Mouse (Mus musculus): Measurements from ENCODE around the gene Ewsr1. TPM values are rescaled to one million over a fixed set of nuclear protein-coding genes. Genes with fewer than 3 reads are reported as not detected.

Gene Ewsr1
- polyA plus RNA-seq, 2 experiments = 357 to 828 TPM

DNA sequence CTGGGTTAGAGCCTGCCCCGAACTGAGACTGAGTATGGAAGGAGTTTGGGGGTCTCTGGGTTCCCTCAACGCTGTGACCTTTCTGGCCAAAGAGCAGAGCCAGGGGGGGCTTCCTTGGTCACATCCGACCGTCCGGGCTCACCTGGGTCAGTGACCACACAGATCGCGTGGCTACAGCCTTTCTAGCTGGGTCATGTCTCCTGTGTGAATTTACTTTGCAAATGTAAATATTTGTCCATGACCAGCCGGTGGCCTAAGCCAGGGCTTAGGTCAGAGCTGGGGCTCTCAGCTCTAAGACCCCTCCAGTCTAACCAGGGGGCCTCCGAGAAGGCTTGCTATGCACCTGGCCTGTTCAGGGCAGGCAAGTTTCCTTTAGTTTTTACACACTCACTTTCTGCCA is 40.3 kb upstream of the Ewsr1 start:
- H3K27me3 ChIP-seq (ENCODE audit: control insufficient read depth, insufficient read depth, low read length) = no peaks in the 10 kb centered on the region
- H3K27ac ChIP-seq (replicated peaks; ENCODE audit: low read depth, low read length) = no peak overlapping the region
- DNase-seq (ENCODE audit: low spot score) (no peak), ATAC-seq (ENCODE audit: low FRiP score, low read depth) (no peak)
- WGBS = 88% methylated on average over 9 of the region's 9 CpGs
- TF ChIP-seq POLR2A (IDR thresholded peaks at IDR 0.05; ENCODE audit: borderline replicate concordance, extremely low read depth, insufficient read depth, insufficient read length) = no peak
- no peak overlapping the region for H3K9ac ChIP-seq (ENCODE audit: low read depth, low read length, severe bottlenecking)
- no peaks in the 10 kb centered on the region for H3K36me3 ChIP-seq (ENCODE audit: control insufficient read depth, insufficient read depth, low read length)
- peaks cover 11% of the 10 kb centered on the region for H3K4me1 ChIP-seq (ENCODE audit: control insufficient read depth, insufficient read depth, low read length)
- H3K9me3 ChIP-seq (ENCODE audit: control insufficient read depth, low read length) = no peaks in the 10 kb centered on the region
- no peak overlapping the region for H3K4me3 ChIP-seq (replicated peaks; ENCODE audit: low read length)
- no peak overlapping the region for H3K4me2 ChIP-seq (replicated peaks; ENCODE audit: low read depth, low read length, severe bottlenecking)

DNA sequence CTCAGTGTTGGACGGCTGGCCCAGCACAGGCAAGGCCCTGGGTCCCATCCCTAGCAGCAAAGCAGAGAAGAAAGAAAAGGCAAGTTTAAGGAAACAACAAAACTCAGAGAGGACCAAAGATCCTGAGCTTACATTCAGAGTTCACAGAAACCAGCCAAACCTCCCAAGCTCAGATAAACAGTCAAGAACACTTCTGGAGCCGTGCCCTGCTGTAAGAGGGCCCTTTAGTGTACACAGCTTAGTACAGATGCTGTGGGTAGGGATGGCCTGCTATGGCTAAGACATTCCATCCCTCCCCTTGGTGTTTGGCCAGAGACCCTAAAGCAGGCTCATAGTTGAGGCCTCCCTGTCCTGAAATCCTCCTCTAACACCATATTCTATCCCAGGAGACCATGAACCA is 39.6 kb upstream of the Ewsr1 start:
- H3K4me2 ChIP-seq (replicated peaks; ENCODE audit: low read depth, low read length, severe bottlenecking) = no peak overlapping the region
- H3K36me3 ChIP-seq (ENCODE audit: control insufficient read depth, insufficient read depth, low read length) = no peaks in the 10 kb centered on the region
- H3K9ac ChIP-seq (ENCODE audit: low read depth, low read length, severe bottlenecking) = no peak overlapping the region
- no peaks in the 10 kb centered on the region for H3K9me3 ChIP-seq (ENCODE audit: control insufficient read depth, low read length)
- ATAC-seq (ENCODE audit: low FRiP score, low read depth) (no peak), DNase-seq (ENCODE audit: low spot score) (no peak)
- peaks cover 11% of the 10 kb centered on the region for H3K4me1 ChIP-seq (ENCODE audit: control insufficient read depth, insufficient read depth, low read length)
- no peak overlapping the region for H3K27ac ChIP-seq (replicated peaks; ENCODE audit: low read depth, low read length)
- no peaks in the 10 kb centered on the region for H3K27me3 ChIP-seq (ENCODE audit: control insufficient read depth, insufficient read depth, low read length)
- WGBS = 82% methylated on average over 2 of the region's 2 CpGs
- no peak for TF ChIP-seq POLR2A (IDR thresholded peaks at IDR 0.05; ENCODE audit: borderline replicate concordance, extremely low read depth, insufficient read depth, insufficient read length)
- H3K4me3 ChIP-seq (replicated peaks; ENCODE audit: low read length) = no peak overlapping the region

DNA sequence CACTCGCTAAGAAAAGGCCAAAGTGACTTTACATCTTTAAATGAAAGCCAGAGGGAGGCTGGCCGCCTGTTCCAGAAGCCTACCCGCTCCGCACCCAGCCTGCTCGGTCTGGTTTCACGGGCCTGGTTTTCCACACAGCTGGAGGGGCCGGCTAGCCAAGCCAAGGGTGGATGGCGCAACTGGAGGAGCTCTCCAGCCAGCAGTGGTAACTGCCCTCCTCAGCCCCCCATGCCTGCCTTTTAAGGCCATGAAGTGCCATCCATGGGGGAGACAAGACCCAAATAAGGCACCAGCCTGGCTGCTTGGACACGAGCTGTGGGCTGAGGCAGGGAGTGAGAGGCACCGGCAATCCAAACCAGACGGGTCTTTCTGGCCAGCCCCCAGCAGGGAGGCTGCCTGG is 36.8 kb upstream of the Ewsr1 start:
- peak overlapping the region; percentile 31; the same call in 1 of the 2 replicates for H3K9ac ChIP-seq (ENCODE audit: low read depth, low read length, severe bottlenecking)
- H3K4me3 ChIP-seq (replicated peaks; ENCODE audit: low read length) = no peak overlapping the region
- DNase-seq (ENCODE audit: low spot score) = no peak
- WGBS = 54% methylated on average over 11 of the region's 11 CpGs
- peaks cover 8% of the 10 kb centered on the region for H3K4me1 ChIP-seq (ENCODE audit: control insufficient read depth, insufficient read depth, low read length)
- no peak overlapping the region for H3K4me2 ChIP-seq (replicated peaks; ENCODE audit: low read depth, low read length, severe bottlenecking)
- H3K27ac ChIP-seq (replicated peaks; ENCODE audit: low read depth, low read length) = peak overlapping the region; percentile 48; the same call in 1 of the 2 replicates
- TF ChIP-seq POLR2A (IDR thresholded peaks at IDR 0.05; ENCODE audit: borderline replicate concordance, extremely low read depth, insufficient read depth, insufficient read length) = no peak
- H3K27me3 ChIP-seq (ENCODE audit: control insufficient read depth, insufficient read depth, low read length) = no peaks in the 10 kb centered on the region
- H3K9me3 ChIP-seq (ENCODE audit: control insufficient read depth, low read length) = no peaks in the 10 kb centered on the region
- ATAC-seq (ENCODE audit: low FRiP score, low read depth) = no peak
- H3K36me3 ChIP-seq (ENCODE audit: control insufficient read depth, insufficient read depth, low read length) = no peaks in the 10 kb centered on the region

DNA sequence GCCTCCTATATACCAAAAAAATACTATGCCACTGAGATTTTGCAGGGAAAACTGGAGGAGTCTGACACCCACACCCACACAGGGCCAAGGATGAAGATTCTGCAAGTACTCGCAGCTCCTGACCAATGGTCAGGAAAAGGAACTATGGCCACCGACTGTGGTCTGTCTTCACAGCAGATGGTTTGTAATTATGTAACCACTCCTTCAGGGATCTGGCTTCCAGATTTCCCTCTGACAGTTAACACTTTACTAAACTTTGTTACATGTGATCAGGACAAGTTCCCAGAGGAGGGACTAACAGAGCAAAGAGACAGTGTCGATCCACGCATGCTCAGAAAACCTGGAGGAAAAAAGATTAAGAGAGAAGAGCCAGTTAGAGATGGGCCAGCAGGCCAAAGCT is 33.7 kb upstream of the Ewsr1 start:
- H3K4me3 ChIP-seq (replicated peaks; ENCODE audit: low read length) = no peak overlapping the region
- H3K9ac ChIP-seq (ENCODE audit: low read depth, low read length, severe bottlenecking) = no peak overlapping the region
- no peak overlapping the region for H3K4me2 ChIP-seq (replicated peaks; ENCODE audit: low read depth, low read length, severe bottlenecking)
- no peaks in the 10 kb centered on the region for H3K27me3 ChIP-seq (ENCODE audit: control insufficient read depth, insufficient read depth, low read length)
- H3K36me3 ChIP-seq (ENCODE audit: control insufficient read depth, insufficient read depth, low read length) = no peaks in the 10 kb centered on the region
- no peak overlapping the region for H3K27ac ChIP-seq (replicated peaks; ENCODE audit: low read depth, low read length)
- H3K4me1 ChIP-seq (ENCODE audit: control insufficient read depth, insufficient read depth, low read length) = no peaks in the 10 kb centered on the region
- H3K9me3 ChIP-seq (ENCODE audit: control insufficient read depth, low read length) = no peaks in the 10 kb centered on the region
- WGBS = 58% methylated on average over 4 of the region's 4 CpGs
- no peak for TF ChIP-seq POLR2A (IDR thresholded peaks at IDR 0.05; ENCODE audit: borderline replicate concordance, extremely low read depth, insufficient read depth, insufficient read length)
- DNase-seq (ENCODE audit: low spot score) = no peak
- ATAC-seq (ENCODE audit: low FRiP score, low read depth) = no peak

DNA sequence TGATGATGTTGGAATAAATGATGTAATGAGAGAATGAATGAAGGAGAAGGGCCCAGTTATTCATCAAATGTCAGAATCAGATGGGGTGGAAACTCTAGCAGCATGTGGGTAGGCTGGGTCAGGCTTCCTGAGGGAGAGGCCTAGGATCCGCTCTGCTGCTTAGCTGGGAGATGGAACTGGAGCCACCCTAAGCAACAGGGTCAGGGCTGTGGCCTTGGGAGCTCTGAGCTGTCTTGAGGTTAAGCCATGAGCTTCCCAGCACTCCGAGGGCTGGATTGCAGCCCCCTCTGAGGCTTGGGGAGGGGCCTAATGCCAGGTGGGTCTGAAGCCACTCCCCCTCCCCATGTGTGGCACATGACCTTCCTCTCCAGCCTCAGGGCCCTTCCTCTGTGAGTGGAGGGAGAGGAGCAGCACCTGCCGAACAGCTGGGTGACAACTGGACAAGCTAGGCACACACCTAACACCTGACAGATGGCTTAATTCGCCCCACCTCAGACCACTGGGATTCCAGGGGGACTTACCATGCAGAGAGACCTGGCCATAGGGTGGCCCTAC is 31.1 kb upstream of the Ewsr1 start:
- TF ChIP-seq POLR2A (IDR thresholded peaks at IDR 0.05; ENCODE audit: borderline replicate concordance, extremely low read depth, insufficient read depth, insufficient read length) = no peak
- ATAC-seq (ENCODE audit: low FRiP score, low read depth) = no peak

More for the DNA sequence above, 31.1 kb upstream of the Ewsr1 start:
- no peak overlapping the region for H3K4me3 ChIP-seq (replicated peaks; ENCODE audit: low read length)
- H3K4me2 ChIP-seq (replicated peaks; ENCODE audit: low read depth, low read length, severe bottlenecking) = no peak overlapping the region
- no peaks in the 10 kb centered on the region for H3K27me3 ChIP-seq (ENCODE audit: control insufficient read depth, insufficient read depth, low read length)
- no peak overlapping the region for H3K9ac ChIP-seq (ENCODE audit: low read depth, low read length, severe bottlenecking)
- WGBS = 61% methylated on average over 4 of the region's 4 CpGs
- H3K4me1 ChIP-seq (ENCODE audit: control insufficient read depth, insufficient read depth, low read length) = no peaks in the 10 kb centered on the region
- no peaks in the 10 kb centered on the region for H3K9me3 ChIP-seq (ENCODE audit: control insufficient read depth, low read length)
- H3K36me3 ChIP-seq (ENCODE audit: control insufficient read depth, insufficient read depth, low read length) = no peaks in the 10 kb centered on the region
- DNase-seq (ENCODE audit: low spot score) = no peak
- H3K27ac ChIP-seq (replicated peaks; ENCODE audit: low read depth, low read length) = no peak overlapping the region
